Mouse (Mus musculus) bone marrow, adult 2 months (tissue): ENCODE results near the gene Cnp. TPM values are rescaled to one million over a fixed set of nuclear protein-coding genes. Genes with fewer than 3 reads are reported as not detected.
"Not testable (repeated sequence)": the region's sequence is repeated elsewhere in the genome, so short reads cannot be mapped to it uniquely, and the experiment has no call there.

Experiments used
- H3K27ac ChIP-seq: fragments of 200-500 bp; 2 replicates; pipeline ENCODE4 v1.5.1; 2012; ENCODE audit warnings: low read depth, mild to moderate bottlenecking, control low read depth, inconsistent platforms, low read length; ENCODE audit not compliant: control insufficient read depth, poor library complexity, insufficient read depth
- H3K4me1 ChIP-seq: fragments of 200-500 bp; 2 replicates; pipeline ENCODE4 v1.6.1; 2011; ENCODE audit warnings: low read length; ENCODE audit not compliant: control insufficient read depth, insufficient read depth
- H3K4me3 ChIP-seq: fragments of 200-500 bp; replicated peaks from 2 replicates; pipeline ENCODE3; 2011; ENCODE audit warnings: mild to moderate bottlenecking, low read depth, low read length, control low read depth; ENCODE audit not compliant: control insufficient read depth
- CTCF ChIP-seq: fragments of 200-500 bp; IDR thresholded peaks from 2 replicates; pipeline ENCODE4 v1.5.1; 2011; ENCODE audit warnings: low read length, control low read depth; ENCODE audit not compliant: control insufficient read depth, insufficient read depth
- POLR2A ChIP-seq: fragments of 200-500 bp; IDR thresholded peaks from 2 replicates; pipeline ENCODE4 v1.6.1; 2011; ENCODE audit warnings: low read depth, mild to moderate bottlenecking, control low read depth, low read length, borderline replicate concordance; ENCODE audit not compliant: control insufficient read depth
- WGBS: fragments of 180-500 bp; shearing (Covaris S2); methylation state at CpG from one replicate; pipeline ENCODE4 v1.1.7; 2018; 5-methylcytosine and 5-hydroxymethylcytosine counted together
- polyA plus RNA-seq: library from polyadenylated mRNA; stranded (reverse); fragments of >200 nt; gene quantifications from 2 replicates; pipeline ENCODE4 v1.2.4, GENCODE M21; 2011; ENCODE audit warnings: low replicate concordance; ENCODE audit not compliant: missing spikeins, insufficient read depth, insufficient read length

Cnp gene
- polyA plus RNA-seq, 1 experiment: 35.7 TPM

- peaks cover 4% of the 10 kb centered on the region for H3K4me1 ChIP-seq
- H3K4me3 ChIP-seq: no peak overlapping the region
- peak overlapping the region; percentile 6; the same call in 1 of the 2 replicates for H3K27ac ChIP-seq
- 65% methylated on average over 8 of the region's 8 CpGs for WGBS
- TF ChIP-seq POLR2A (no peak), CTCF (no peak)
Measured at GRCm38 (mm10) chr11:100577852-100578599, 3.3 kb downstream of the Cnp start.

- Histone ChIP-seq H3K4me1 (peaks cover 4% of the 10 kb centered on the region), H3K4me3 (no peak overlapping the region), H3K27ac (peak overlapping the region; percentile 6; the same call in 1 of the 2 replicates)
- TF ChIP-seq CTCF: no peak
- 88% methylated on average over 9 of the region's 9 CpGs for WGBS
Measured at GRCm38 (mm10) chr11:100579116-100579799, 4.6 kb downstream of the Cnp start.

GRCm38 (mm10) chr11:100580275-100580674 lies 5.6 kb downstream of the Cnp start:
- H3K4me1 ChIP-seq: peaks cover 4% of the 10 kb centered on the region
- no peak overlapping the region for H3K4me3 ChIP-seq
- 0 out of 2 replicates have a peak overlapping the region, but pooled peaks have one; percentile 15 for H3K27ac ChIP-seq
- 82% methylated on average over 13 of the region's 13 CpGs for WGBS
- TF ChIP-seq CTCF (no peak), POLR2A (0 out of 2 replicates have a peak, but pooled peaks have one; percentile 19)

GRCm38 (mm10) chr11:100581756-100582155 lies 7.1 kb downstream of the Cnp start:
- Histone ChIP-seq H3K4me3 (no peak overlapping the region), H3K4me1 (peaks cover 5% of the 10 kb centered on the region), H3K27ac (peak overlapping the region; percentile 52)
- WGBS: 51% methylated on average over 4 of the region's 4 CpGs
- TF ChIP-seq CTCF: no peak
- TF ChIP-seq POLR2A: 0 out of 2 replicates have a peak, but pooled peaks have one; percentile 13

GRCm38 (mm10) chr11:100582413-100582812 lies 7.7 kb downstream of the Cnp start:
- 90% methylated on average over 1 of the region's 1 CpGs for WGBS
- not testable (repeated sequence) for H3K4me1 ChIP-seq
- H3K27ac ChIP-seq: peak overlapping the region; percentile 52
- peak overlapping the region; percentile 7 for H3K4me3 ChIP-seq

- peaks cover 5% of the 10 kb centered on the region for H3K4me1 ChIP-seq
- peak overlapping the region; percentile 45 for H3K4me3 ChIP-seq
- 14% methylated on average over 2 of the region's 2 CpGs for WGBS
Measured at GRCm38 (mm10) chr11:100582836-100583235, 8.1 kb downstream of the Cnp start.

GRCm38 (mm10) chr11:100584561-100584961 lies 9.9 kb downstream of the Cnp start:
- Histone ChIP-seq H3K4me3 (peak overlapping the region; percentile 61), H3K27ac (peak overlapping the region; percentile 74), H3K4me1 (peaks cover 5% of the 10 kb centered on the region)
- TF ChIP-seq POLR2A (no peak), CTCF (no peak)
- WGBS: 64% methylated on average over 7 of the region's 7 CpGs

More at GRCm38 (mm10) chr11:100582836-100583235, 8.1 kb downstream of the Cnp start:
- TF ChIP-seq POLR2A: no peak
- TF ChIP-seq CTCF: no peak
- H3K27ac ChIP-seq: peak overlapping the region; percentile 74

GRCm38 (mm10) chr11:100585148-100585547 lies 10.4 kb downstream of the Cnp start:
- WGBS: 91% methylated on average over 3 of the region's 3 CpGs
- peak overlapping the region; percentile 68; the same call in 1 of the 2 replicates for H3K27ac ChIP-seq
- H3K4me1 ChIP-seq: peaks cover 5% of the 10 kb centered on the region
- TF ChIP-seq CTCF: no peak
- TF ChIP-seq POLR2A: no peak
- no peak overlapping the region for H3K4me3 ChIP-seq
